Mouse (Mus musculus) small intestine, adult 2 months (tissue): ENCODE data around the gene Mtus2. TPM values are rescaled to one million over a fixed set of nuclear protein-coding genes. Genes with fewer than 3 reads are reported as not detected.

ENCODE experiments used
- H3K27ac ChIP-seq: fragments of 200-500 bp; 2 replicates; pipeline ENCODE4 v1.5.1; 2012; ENCODE audit warnings: low read depth, low read length, control low read depth, inconsistent platforms; ENCODE audit not compliant: insufficient read depth
- H3K27me3 ChIP-seq: fragments of 200-500 bp; 2 replicates; pipeline ENCODE4 v1.6.1; 2012; ENCODE audit warnings: mild to moderate bottlenecking, moderate library complexity, low read length, inconsistent platforms; ENCODE audit not compliant: control insufficient read depth, insufficient read depth
- H3K36me3 ChIP-seq: fragments of 200-500 bp; 2 replicates; pipeline ENCODE4 v1.6.1; 2012; ENCODE audit warnings: mild to moderate bottlenecking, low read length, control low read depth, inconsistent platforms; ENCODE audit not compliant: control insufficient read depth, insufficient read depth
- H3K4me1 ChIP-seq: fragments of 200-500 bp; 2 replicates; pipeline ENCODE4 v1.6.1; 2012; ENCODE audit warnings: low read length, inconsistent platforms, mixed read lengths; ENCODE audit not compliant: control insufficient read depth, insufficient read depth, insufficient read length
- H3K4me3 ChIP-seq: fragments of 200-500 bp; 2 replicates; pipeline ENCODE4 v1.5.1; 2012; ENCODE audit warnings: low read depth, mild to moderate bottlenecking, control low read depth, inconsistent platforms, low read length, moderate library complexity
- CTCF ChIP-seq: fragments of 200-500 bp; IDR thresholded peaks from 2 replicates; pipeline ENCODE4 v1.5.1; 2012; ENCODE audit warnings: low read depth, mild to moderate bottlenecking, control low read depth, inconsistent platforms, low read length, moderate library complexity, mixed read lengths; ENCODE audit not compliant: insufficient replicate concordance, insufficient read length; ENCODE audit errors: extremely low read depth
- POLR2A ChIP-seq: fragments of 200-500 bp; IDR thresholded peaks from 2 replicates; pipeline ENCODE4 v1.6.1; 2012; ENCODE audit warnings: low read depth, mild to moderate bottlenecking, control low read depth, inconsistent platforms, low read length, moderate library complexity
- WGBS: fragments of 180-500 bp; shearing (Covaris S2); methylation state at CpG from one replicate; pipeline ENCODE4 v1.1.7; 2018; 5-methylcytosine and 5-hydroxymethylcytosine counted together
- polyA plus RNA-seq: library from polyadenylated mRNA; depleted of rRNA; stranded (reverse); fragments of >200 nt; gene quantifications from 2 replicates; pipeline ENCODE4 v1.2.3, GENCODE M21; 2012

Gene Mtus2
- polyA plus RNA-seq, 1 experiment = 1.8 TPM

GRCm38 (mm10) chr5:148353429-148353828 is 396.3 kb downstream of the Mtus2 start:
- TF ChIP-seq POLR2A = no peak
- no peak for TF ChIP-seq CTCF
- Histone ChIP-seq H3K27me3 (no peaks in the 10 kb centered on the region), H3K27ac (no peak overlapping the region), H3K4me1 (no peaks in the 10 kb centered on the region), H3K4me3 (no peak overlapping the region), H3K36me3 (peaks cover 21% of the 10 kb centered on the region)
- WGBS = 82% methylated on average over 16 of the region's 16 CpGs

DNA sequence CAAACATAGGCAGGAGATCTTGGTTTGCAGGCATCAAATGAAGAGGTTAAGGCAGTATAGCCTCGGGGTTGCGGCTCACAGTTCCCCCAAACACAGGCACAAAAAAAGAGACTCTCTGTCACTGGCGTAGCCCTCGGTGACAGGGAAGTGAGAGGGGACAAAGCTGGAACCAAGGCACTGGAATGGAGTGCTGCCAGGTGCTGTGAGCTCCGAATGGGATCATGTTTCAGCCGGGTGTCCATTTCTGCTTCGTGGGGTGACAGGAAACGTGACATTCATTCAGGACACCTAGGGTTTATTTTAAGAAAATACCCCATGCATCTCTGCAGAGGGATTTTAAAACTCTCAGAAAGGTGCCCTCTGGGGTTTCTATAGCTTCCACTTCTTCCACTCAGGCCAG is 397.4 kb downstream of the Mtus2 start:
- H3K36me3 ChIP-seq = peaks cover 20% of the 10 kb centered on the region
- 84% methylated on average over 8 of the region's 8 CpGs for WGBS
- H3K4me3 ChIP-seq = no peak overlapping the region
- H3K27me3 ChIP-seq = no peaks in the 10 kb centered on the region
- no peaks in the 10 kb centered on the region for H3K4me1 ChIP-seq
- TF ChIP-seq POLR2A (no peak), CTCF (no peak)
- H3K27ac ChIP-seq = no peak overlapping the region

- TF ChIP-seq CTCF (no peak), POLR2A (no peak)
- Histone ChIP-seq H3K36me3 (peaks cover 17% of the 10 kb centered on the region), H3K4me3 (no peak overlapping the region), H3K4me1 (peaks cover under 1% of the 10 kb centered on the region; the same call in 1 of the 2 replicates), H3K27me3 (no peaks in the 10 kb centered on the region), H3K27ac (no peak overlapping the region)
- WGBS = 81% methylated on average over 3 of the region's 3 CpGs
Observed at GRCm38 (mm10) chr5:148355822-148356221, 398.7 kb downstream of the Mtus2 start.

DNA sequence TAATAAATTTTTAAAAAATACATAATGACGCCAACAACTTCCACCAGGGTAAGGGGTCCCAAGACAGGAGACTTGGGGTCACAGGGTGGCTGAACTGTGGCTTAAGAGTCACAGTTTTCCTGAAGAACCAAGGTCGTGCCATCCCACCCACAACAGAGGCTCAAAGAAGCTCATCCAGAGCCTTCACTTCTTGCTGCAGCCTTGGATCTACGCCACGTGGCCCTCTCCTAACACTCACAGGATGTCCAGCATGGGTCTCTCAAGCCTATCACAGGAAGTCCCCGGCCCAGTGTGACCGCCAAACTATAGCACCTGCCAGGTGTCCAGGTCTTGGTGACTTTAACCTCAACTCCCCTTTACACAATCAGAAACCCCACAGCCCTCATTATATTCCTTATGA is 400.0 kb downstream of the Mtus2 start:
- H3K4me1 ChIP-seq = peaks cover 12% of the 10 kb centered on the region
- no peak overlapping the region for H3K27ac ChIP-seq
- WGBS = 92% methylated on average over 6 of the region's 6 CpGs
- TF ChIP-seq POLR2A (no peak), CTCF (no peak)
- H3K36me3 ChIP-seq = peaks cover 9% of the 10 kb centered on the region
- H3K27me3 ChIP-seq = no peaks in the 10 kb centered on the region
- no peak overlapping the region for H3K4me3 ChIP-seq

DNA sequence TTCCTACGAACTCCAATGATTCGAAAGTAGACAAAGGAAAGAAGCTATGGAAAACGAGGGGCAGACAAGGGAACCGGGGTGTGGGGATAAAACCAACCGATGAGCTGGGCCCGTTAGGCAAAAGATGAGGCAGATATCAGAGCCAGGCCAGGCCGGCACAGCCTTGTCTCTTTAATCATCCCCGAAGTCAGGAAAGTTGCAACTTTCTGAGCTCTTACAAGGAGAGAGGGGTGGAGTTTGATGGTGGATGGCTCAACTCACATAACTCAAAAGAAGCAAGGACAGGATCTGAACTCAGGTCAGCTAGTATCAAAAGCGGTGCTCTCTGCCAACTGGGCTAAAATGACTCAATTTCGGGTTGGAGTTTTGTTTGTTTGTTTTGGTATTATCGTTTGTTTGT is 402.0 kb downstream of the Mtus2 start:
- Histone ChIP-seq H3K27ac (no peak overlapping the region), H3K27me3 (no peaks in the 10 kb centered on the region), H3K4me3 (no peak overlapping the region), H3K4me1 (peaks cover 14% of the 10 kb centered on the region), H3K36me3 (peaks cover 9% of the 10 kb centered on the region)
- TF ChIP-seq CTCF (no peak), POLR2A (no peak)
- WGBS = 88% methylated on average over 11 of the region's 11 CpGs

DNA sequence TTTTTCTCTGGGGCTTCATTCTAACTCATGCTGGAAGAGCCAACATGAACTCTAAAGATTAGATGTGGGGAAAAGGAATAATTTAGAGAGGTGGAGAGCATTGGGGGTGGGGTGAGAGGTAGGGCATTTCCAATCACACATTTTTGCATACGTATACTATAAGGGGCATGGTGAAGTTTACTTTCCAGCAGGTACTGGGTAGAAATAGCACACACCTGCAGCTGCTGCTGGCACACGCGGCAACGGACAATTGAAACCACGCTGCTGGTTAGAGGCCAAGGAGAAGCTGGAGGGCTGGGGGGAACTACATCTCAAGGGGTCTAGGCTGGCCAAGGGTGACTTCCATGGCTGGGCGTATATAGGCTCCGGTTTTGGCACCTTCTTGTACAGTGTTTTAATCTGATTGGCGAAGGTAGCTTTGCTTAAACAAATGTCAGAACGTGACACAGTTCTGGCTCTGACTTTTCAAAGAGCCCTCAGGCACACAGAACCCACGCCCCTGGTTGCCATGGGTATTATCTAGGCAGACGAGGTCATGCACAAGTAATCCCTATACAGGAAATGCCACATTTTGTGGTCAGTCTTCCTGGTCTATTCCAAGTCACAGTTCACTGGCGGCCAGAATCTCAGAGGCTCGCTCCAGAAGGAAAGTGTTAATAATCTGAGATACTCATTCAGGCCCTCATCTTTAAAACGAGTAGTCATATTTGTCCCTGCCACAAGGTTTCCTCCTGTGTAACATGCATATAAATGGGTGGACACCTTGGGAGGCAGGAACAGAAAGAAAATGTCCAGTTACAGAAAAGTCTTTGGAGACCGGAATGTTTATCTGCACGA is 404.0 kb downstream of the Mtus2 start:
- H3K27me3 ChIP-seq = no peaks in the 10 kb centered on the region
- peak overlapping the region; percentile 35 for H3K27ac ChIP-seq
- no peak for TF ChIP-seq CTCF
- TF ChIP-seq POLR2A = no peak
- peaks cover 14% of the 10 kb centered on the region for H3K4me1 ChIP-seq
- 0 out of 2 replicates have a peak overlapping the region, but pooled peaks have one; percentile 3 for H3K4me3 ChIP-seq
- WGBS = 22% methylated on average over 16 of the region's 16 CpGs
- peaks cover 13% of the 10 kb centered on the region for H3K36me3 ChIP-seq

DNA sequence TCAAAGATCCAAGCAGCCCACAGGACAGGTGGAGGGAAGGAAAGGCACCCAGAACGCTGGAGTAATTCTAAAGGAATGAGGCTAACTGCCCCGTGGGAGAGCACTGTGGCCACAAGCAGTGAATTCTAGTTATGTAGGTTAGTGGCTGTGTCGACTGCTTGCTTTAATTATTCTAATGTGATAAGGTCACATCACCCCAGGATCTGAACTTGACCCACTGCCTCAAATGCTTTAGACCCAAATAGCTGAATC is 404.6 kb downstream of the Mtus2 start:
- Histone ChIP-seq H3K4me3 (no peak overlapping the region), H3K27ac (peak overlapping the region; percentile 35), H3K36me3 (peaks cover 13% of the 10 kb centered on the region), H3K4me1 (peaks cover 14% of the 10 kb centered on the region), H3K27me3 (no peaks in the 10 kb centered on the region)
- no peak for TF ChIP-seq POLR2A
- no peak for TF ChIP-seq CTCF
- 18% methylated on average over 3 of the region's 3 CpGs for WGBS
